Comparison of ENCODE assay signal across 25 mouse cellular contexts in the genomic region with DNA sequence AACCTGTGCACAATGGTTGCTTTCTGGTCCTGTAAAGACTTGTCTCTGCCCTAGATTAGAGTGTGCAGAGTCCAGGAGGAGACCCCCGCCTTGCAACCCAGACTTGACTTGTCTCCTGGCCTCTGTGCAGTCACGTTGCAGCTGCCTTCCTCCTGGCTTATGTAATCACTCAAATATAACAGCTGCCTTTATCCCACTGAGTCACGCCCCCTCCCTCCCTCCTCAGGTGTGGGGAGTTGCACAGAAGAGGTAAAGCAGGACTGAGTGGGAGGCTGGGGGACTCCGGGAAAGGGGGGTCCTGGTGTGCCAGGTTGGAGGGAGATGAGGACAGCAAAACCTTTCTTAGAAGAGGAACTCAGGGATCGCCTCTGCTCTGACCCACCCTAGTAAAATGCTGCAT. TPM values are rescaled to one million over a fixed set of nuclear protein-coding genes. Genes with fewer than 3 reads are reported as not detected.
"Had no signal": no experiment of that assay in that cellular context is flagged by ENCODE, and none has a peak within 500 bp of the region (broad histone marks: within the 10 kb centered on the region; RNA-seq: fewer than 3 reads in every experiment).

No protein-coding gene starts in this region.

- H3K27ac ChIP-seq: gastrocnemius, adult 2 months; heart, adult 2 months; heart, embryonic 13.5 days; heart, embryonic 15.5 days; hindbrain, embryonic 14.5 days; intestine, embryonic 15.5 days; limb, embryonic 13.5 days; liver, embryonic 13.5 days had no signal

- H3K4me2 ChIP-seq: heart, embryonic 11.5 days; heart, embryonic 13.5 days; heart, embryonic 15.5 days; hindbrain, embryonic 12.5 days; hindbrain, embryonic 14.5 days; intestine, embryonic 15.5 days; limb, embryonic 13.5 days; liver, embryonic 11.5 days; liver, embryonic 13.5 days had no signal

- ATAC-seq: inflammation-experienced regulatory T-cells, adult 6 months; intestine, embryonic 15.5 days; intestine, postnatal 0 days had no signal

- H3K9me3 ChIP-seq: heart, embryonic 13.5 days; heart, embryonic 15.5 days; hindbrain, embryonic 10.5 days; hindbrain, embryonic 12.5 days; intestine, embryonic 15.5 days; limb, embryonic 13.5 days; liver, embryonic 13.5 days had no signal

- H3K36me3 ChIP-seq: hindbrain, embryonic 10.5 days; hindbrain, embryonic 12.5 days; liver, embryonic 13.5 days had no signal

- DNase-seq: gastrocnemius, adult 2 months; gastrocnemius, postnatal 10 days; gastrocnemius, postnatal 25 days; heart, postnatal 4 days; kidney, adult 18-20 months; kidney, adult 8-10 months; kidney, postnatal 25 days; kidney, postnatal 4 days; liver; liver, embryonic 13.5 days had no signal

- H3K9ac ChIP-seq: heart, embryonic 13.5 days; heart, embryonic 15.5 days; hindbrain, embryonic 12.5 days; hindbrain, embryonic 14.5 days; intestine, embryonic 15.5 days; limb, embryonic 13.5 days; liver, embryonic 13.5 days had no signal

- H3K4me3 ChIP-seq: gastrocnemius, adult 2 months; heart, adult 2 months; heart, embryonic 13.5 days; heart, embryonic 15.5 days; hindbrain, embryonic 10.5 days; hindbrain, embryonic 12.5 days; intestine, embryonic 15.5 days; layer of hippocampus, adult 2 months; left cerebral cortex, adult 2 months; limb, embryonic 13.5 days; liver, embryonic 13.5 days had no signal

RNA-seq across cellular contexts. Expression of gene Gm45837, which starts 5.7 kb away (rescaled TPM):
- polyA plus RNA-seq: heart, adult 2 months; heart, embryonic 11.5 days; heart, embryonic 13.5 days; heart, embryonic 15.5 days; hindbrain, embryonic 12.5 days; hindbrain, embryonic 14.5 days; intestine, postnatal 0 days; kidney, embryonic 16.5 days; liver, embryonic 11.5 days had no signal
